Mouse (Mus musculus): Measurements from ENCODE around the gene 1700061G19Rik. TPM values are rescaled to one million over a fixed set of nuclear protein-coding genes. Genes with fewer than 3 reads are reported as not detected.
A peak's percentile ranks its signal among the peaks of the same experiment; 100 is the strongest.

Gene 1700061G19Rik
- polyA plus RNA-seq, 1 experiment from 2014 or later, result 0.40 TPM

- no peaks in the 10 kb centered on the region for H3K36me3 ChIP-seq (ENCODE audit: control insufficient read depth, insufficient read depth, low read length)
- H3K4me1 ChIP-seq (ENCODE audit: control insufficient read depth, insufficient read depth, low read length), result no peaks in the 10 kb centered on the region
- WGBS, result 88% methylated on average over 8 of the region's 8 CpGs
Observed at GRCm38 (mm10) chr17:56836336-56836735, 38.9 kb upstream of the 1700061G19Rik start.

DNA sequence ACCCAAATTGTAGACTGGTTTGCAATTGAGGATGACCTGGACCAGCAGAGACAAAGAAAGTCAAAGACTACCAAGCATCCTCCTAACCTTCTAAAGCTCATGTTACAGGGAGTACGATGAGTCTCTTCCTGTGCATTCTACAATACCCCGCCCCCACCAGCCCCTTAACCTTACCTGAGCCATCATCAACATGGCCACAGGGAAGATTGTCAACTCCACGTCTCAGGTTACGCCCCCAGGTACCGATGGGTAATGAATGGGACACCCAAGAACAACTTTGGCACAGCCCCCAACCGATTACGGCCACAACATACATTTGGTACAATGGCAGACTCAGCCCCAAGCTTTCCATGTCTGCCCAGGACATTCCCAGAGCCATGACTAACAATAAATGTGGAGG is 34.8 kb upstream of the 1700061G19Rik start:
- H3K4me3 ChIP-seq (ENCODE audit: low read depth, low read length), result no peak overlapping the region
- 85% methylated on average over 7 of the region's 7 CpGs for WGBS
- no peak overlapping the region for H3K27ac ChIP-seq (replicated peaks; ENCODE audit: low read depth, low read length)
- ATAC-seq (ENCODE audit: insufficient number of reproducible peaks, low FRiP score, low TSS enrichment, low read depth) (no peak), DNase-seq (ENCODE audit: low spot score) (no peak)
- no peaks in the 10 kb centered on the region for H3K9me3 ChIP-seq (ENCODE audit: control insufficient read depth, low read length)
- H3K4me1 ChIP-seq (ENCODE audit: control insufficient read depth, insufficient read depth, low read length), result no peaks in the 10 kb centered on the region
- no peak overlapping the region for H3K4me2 ChIP-seq (ENCODE audit: low read depth, severe bottlenecking)
- H3K36me3 ChIP-seq (ENCODE audit: control insufficient read depth, insufficient read depth, low read length), result no peaks in the 10 kb centered on the region
- no peak overlapping the region for H3K9ac ChIP-seq (ENCODE audit: low read length)
- H3K27me3 ChIP-seq (ENCODE audit: control insufficient read depth, insufficient read depth, low read length), result no peaks in the 10 kb centered on the region

More at GRCm38 (mm10) chr17:56836336-56836735, 38.9 kb upstream of the 1700061G19Rik start:
- Histone ChIP-seq H3K9me3 (ENCODE audit: control insufficient read depth, low read length) (no peaks in the 10 kb centered on the region), H3K27ac (replicated peaks; ENCODE audit: low read depth, low read length) (no peak overlapping the region), H3K27me3 (ENCODE audit: control insufficient read depth, insufficient read depth, low read length) (0 out of 2 replicates have a peak, but pooled peaks cover 2% of the 10 kb centered on the region), H3K4me2 (ENCODE audit: low read depth, severe bottlenecking) (no peak overlapping the region), H3K9ac (ENCODE audit: low read length) (no peak overlapping the region), H3K4me3 (ENCODE audit: low read depth, low read length) (no peak overlapping the region)
- ATAC-seq (ENCODE audit: insufficient number of reproducible peaks, low FRiP score, low TSS enrichment, low read depth) (no peak), DNase-seq (ENCODE audit: low spot score) (no peak)

GRCm38 (mm10) chr17:56842173-56842572 is 33.1 kb upstream of the 1700061G19Rik start:
- DNase-seq (ENCODE audit: low spot score) (no peak), ATAC-seq (ENCODE audit: insufficient number of reproducible peaks, low FRiP score, low TSS enrichment, low read depth) (no peak)
- Histone ChIP-seq H3K9ac (ENCODE audit: low read length) (no peak overlapping the region), H3K4me1 (ENCODE audit: control insufficient read depth, insufficient read depth, low read length) (no peaks in the 10 kb centered on the region), H3K4me3 (ENCODE audit: low read depth, low read length) (no peak overlapping the region), H3K36me3 (ENCODE audit: control insufficient read depth, insufficient read depth, low read length) (no peaks in the 10 kb centered on the region), H3K4me2 (ENCODE audit: low read depth, severe bottlenecking) (no peak overlapping the region), H3K27ac (replicated peaks; ENCODE audit: low read depth, low read length) (no peak overlapping the region), H3K9me3 (ENCODE audit: control insufficient read depth, low read length) (no peaks in the 10 kb centered on the region), H3K27me3 (ENCODE audit: control insufficient read depth, insufficient read depth, low read length) (no peaks in the 10 kb centered on the region)
- 80% methylated on average over 5 of the region's 5 CpGs for WGBS

DNA sequence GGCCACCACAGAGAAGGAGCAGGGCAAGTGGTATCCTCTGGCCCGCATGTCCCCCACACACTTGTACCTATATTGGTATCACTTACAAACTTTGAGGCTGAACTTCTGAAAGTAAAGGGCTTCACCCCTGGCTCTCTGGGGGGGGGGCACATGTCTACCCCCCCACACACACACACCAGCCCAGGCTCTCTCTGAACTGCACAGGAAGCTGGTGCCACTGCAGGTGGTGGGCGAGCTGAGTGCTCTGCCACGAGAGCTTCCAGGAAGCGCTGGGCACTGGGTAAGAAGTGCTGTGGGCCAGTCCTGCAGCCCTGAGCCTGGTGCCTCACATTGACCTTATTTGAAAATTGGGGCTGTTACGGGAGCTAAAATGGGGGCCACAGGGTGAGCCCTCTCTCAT is 31.6 kb upstream of the 1700061G19Rik start:
- no peaks in the 10 kb centered on the region for H3K4me1 ChIP-seq (ENCODE audit: control insufficient read depth, insufficient read depth, low read length)
- H3K27me3 ChIP-seq (ENCODE audit: control insufficient read depth, insufficient read depth, low read length), result no peaks in the 10 kb centered on the region
- H3K9ac ChIP-seq (ENCODE audit: low read length), result no peak overlapping the region
- H3K4me2 ChIP-seq (ENCODE audit: low read depth, severe bottlenecking), result no peak overlapping the region
- ATAC-seq (ENCODE audit: insufficient number of reproducible peaks, low FRiP score, low TSS enrichment, low read depth), result no peak
- H3K36me3 ChIP-seq (ENCODE audit: control insufficient read depth, insufficient read depth, low read length), result no peaks in the 10 kb centered on the region
- H3K27ac ChIP-seq (replicated peaks; ENCODE audit: low read depth, low read length), result no peak overlapping the region
- DNase-seq (ENCODE audit: low spot score), result no peak
- H3K9me3 ChIP-seq (ENCODE audit: control insufficient read depth, low read length), result no peaks in the 10 kb centered on the region
- no peak overlapping the region for H3K4me3 ChIP-seq (ENCODE audit: low read depth, low read length)
- 86% methylated on average over 5 of the region's 5 CpGs for WGBS

GRCm38 (mm10) chr17:56848785-56849184 is 26.5 kb upstream of the 1700061G19Rik start:
- Histone ChIP-seq H3K9ac (ENCODE audit: low read length) (no peak overlapping the region), H3K4me2 (ENCODE audit: low read depth, severe bottlenecking) (no peak overlapping the region), H3K36me3 (ENCODE audit: control insufficient read depth, insufficient read depth, low read length) (no peaks in the 10 kb centered on the region), H3K27me3 (ENCODE audit: control insufficient read depth, insufficient read depth, low read length) (no peaks in the 10 kb centered on the region), H3K4me1 (ENCODE audit: control insufficient read depth, insufficient read depth, low read length) (no peaks in the 10 kb centered on the region), H3K27ac (replicated peaks; ENCODE audit: low read depth, low read length) (no peak overlapping the region), H3K4me3 (ENCODE audit: low read depth, low read length) (no peak overlapping the region), H3K9me3 (ENCODE audit: control insufficient read depth, low read length) (no peaks in the 10 kb centered on the region)
- no peak for DNase-seq (ENCODE audit: low spot score)
- no peak for ATAC-seq (ENCODE audit: insufficient number of reproducible peaks, low FRiP score, low TSS enrichment, low read depth)
- 86% methylated on average over 5 of the region's 5 CpGs for WGBS

DNA sequence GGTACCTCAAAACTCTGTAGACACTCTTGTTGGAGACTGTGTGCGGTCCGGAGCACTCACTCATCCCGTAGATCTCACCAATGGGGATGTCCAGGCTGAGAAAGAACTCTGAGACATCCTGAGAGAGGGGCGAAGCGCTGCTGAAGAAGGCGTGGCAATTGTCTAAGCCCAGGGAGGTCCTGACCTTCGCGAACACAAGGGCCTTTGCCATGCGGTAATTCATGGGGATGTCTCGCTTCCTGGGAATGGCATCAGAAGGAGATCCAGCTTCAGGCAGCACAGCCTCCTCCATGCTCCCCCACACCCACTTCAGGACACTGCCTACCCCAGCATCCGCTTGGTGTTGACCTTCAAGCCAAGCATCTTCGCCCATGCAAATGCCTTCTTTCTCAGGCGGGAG is 25.6 kb upstream of the 1700061G19Rik start:
- WGBS, result 86% methylated on average over 13 of the region's 13 CpGs

GRCm38 (mm10) chr17:56851167-56851566 is 24.1 kb upstream of the 1700061G19Rik start:
- no peak overlapping the region for H3K9ac ChIP-seq (ENCODE audit: low read length)
- H3K36me3 ChIP-seq (ENCODE audit: control insufficient read depth, insufficient read depth, low read length), result no peaks in the 10 kb centered on the region
- 69% methylated on average over 3 of the region's 3 CpGs for WGBS

More for the DNA sequence above, 25.6 kb upstream of the 1700061G19Rik start:
- Histone ChIP-seq H3K4me3 (ENCODE audit: low read depth, low read length) (no peak overlapping the region), H3K4me1 (ENCODE audit: control insufficient read depth, insufficient read depth, low read length) (no peaks in the 10 kb centered on the region), H3K9ac (ENCODE audit: low read length) (no peak overlapping the region), H3K27me3 (ENCODE audit: control insufficient read depth, insufficient read depth, low read length) (no peaks in the 10 kb centered on the region), H3K27ac (replicated peaks; ENCODE audit: low read depth, low read length) (no peak overlapping the region), H3K36me3 (ENCODE audit: control insufficient read depth, insufficient read depth, low read length) (no peaks in the 10 kb centered on the region), H3K4me2 (ENCODE audit: low read depth, severe bottlenecking) (no peak overlapping the region), H3K9me3 (ENCODE audit: control insufficient read depth, low read length) (no peaks in the 10 kb centered on the region)
- DNase-seq (ENCODE audit: low spot score), result no peak
- ATAC-seq (ENCODE audit: insufficient number of reproducible peaks, low FRiP score, low TSS enrichment, low read depth), result no peak

DNA sequence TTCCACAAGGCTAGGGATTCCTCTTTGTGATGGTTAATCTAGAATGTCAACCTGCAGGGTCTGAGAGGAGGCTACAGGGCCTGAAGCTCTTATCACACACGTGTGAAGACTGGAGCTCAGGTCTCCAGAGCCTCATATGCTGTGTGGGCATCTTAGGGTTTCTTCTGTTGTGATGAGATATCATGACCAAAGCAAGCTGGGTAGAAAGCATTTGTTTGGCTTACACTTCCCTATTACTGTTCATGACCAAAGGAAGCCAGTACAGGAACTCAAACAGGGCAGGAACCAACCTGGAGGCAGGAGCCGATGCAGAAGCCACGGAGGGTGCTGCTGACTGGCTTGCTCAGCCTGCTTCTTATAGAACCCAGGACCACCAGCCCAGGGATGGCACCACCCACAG is 19.9 kb upstream of the 1700061G19Rik start:
- Histone ChIP-seq H3K27me3 (ENCODE audit: control insufficient read depth, insufficient read depth, low read length) (no peaks in the 10 kb centered on the region), H3K9ac (ENCODE audit: low read length) (no peak overlapping the region), H3K9me3 (ENCODE audit: control insufficient read depth, low read length) (no peaks in the 10 kb centered on the region), H3K36me3 (ENCODE audit: control insufficient read depth, insufficient read depth, low read length) (no peaks in the 10 kb centered on the region), H3K4me1 (ENCODE audit: control insufficient read depth, insufficient read depth, low read length) (no peaks in the 10 kb centered on the region), H3K27ac (replicated peaks; ENCODE audit: low read depth, low read length) (no peak overlapping the region), H3K4me2 (ENCODE audit: low read depth, severe bottlenecking) (no peak overlapping the region), H3K4me3 (ENCODE audit: low read depth, low read length) (no peak overlapping the region)
- WGBS, result 88% methylated on average over 3 of the region's 3 CpGs
- DNase-seq (ENCODE audit: low spot score) (no peak), ATAC-seq (ENCODE audit: insufficient number of reproducible peaks, low FRiP score, low TSS enrichment, low read depth) (no peak)

More at GRCm38 (mm10) chr17:56851167-56851566, 24.1 kb upstream of the 1700061G19Rik start:
- Histone ChIP-seq H3K4me3 (ENCODE audit: low read depth, low read length) (no peak overlapping the region), H3K27ac (replicated peaks; ENCODE audit: low read depth, low read length) (no peak overlapping the region), H3K4me1 (ENCODE audit: control insufficient read depth, insufficient read depth, low read length) (no peaks in the 10 kb centered on the region), H3K4me2 (ENCODE audit: low read depth, severe bottlenecking) (no peak overlapping the region), H3K27me3 (ENCODE audit: control insufficient read depth, insufficient read depth, low read length) (no peaks in the 10 kb centered on the region), H3K9me3 (ENCODE audit: control insufficient read depth, low read length) (no peaks in the 10 kb centered on the region)
- DNase-seq (ENCODE audit: low spot score) (no peak), ATAC-seq (ENCODE audit: insufficient number of reproducible peaks, low FRiP score, low TSS enrichment, low read depth) (no peak)

DNA sequence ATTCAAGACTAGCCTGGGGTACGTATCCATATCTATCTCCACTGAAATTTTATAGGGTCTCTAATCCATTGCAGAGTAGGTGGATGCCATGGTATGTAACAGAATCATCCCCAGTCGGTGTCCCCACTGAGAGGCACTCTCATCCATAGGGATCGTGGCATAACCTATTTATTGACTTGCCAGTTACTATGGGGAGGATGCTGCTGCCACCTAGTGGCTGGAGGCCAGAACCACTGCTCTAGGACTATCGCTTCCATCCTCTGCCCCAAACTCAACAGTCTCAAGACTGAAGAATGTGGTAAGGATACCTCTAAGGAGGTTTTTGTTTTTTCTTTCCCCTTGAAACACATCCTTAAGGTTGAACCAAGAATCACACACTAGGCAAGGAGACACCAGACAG is 17.1 kb upstream of the 1700061G19Rik start:
- Histone ChIP-seq H3K4me1 (ENCODE audit: control insufficient read depth, insufficient read depth, low read length) (no peaks in the 10 kb centered on the region), H3K36me3 (ENCODE audit: control insufficient read depth, insufficient read depth, low read length) (no peaks in the 10 kb centered on the region), H3K4me3 (ENCODE audit: low read depth, low read length) (no peak overlapping the region), H3K9me3 (ENCODE audit: control insufficient read depth, low read length) (no peaks in the 10 kb centered on the region), H3K9ac (ENCODE audit: low read length) (no peak overlapping the region), H3K27ac (replicated peaks; ENCODE audit: low read depth, low read length) (no peak overlapping the region), H3K27me3 (ENCODE audit: control insufficient read depth, insufficient read depth, low read length) (no peaks in the 10 kb centered on the region), H3K4me2 (ENCODE audit: low read depth, severe bottlenecking) (no peak overlapping the region)
- DNase-seq (ENCODE audit: low spot score) (peak; percentile 77), ATAC-seq (ENCODE audit: insufficient number of reproducible peaks, low FRiP score, low TSS enrichment, low read depth) (no peak)
- WGBS, result 61% methylated on average over 4 of the region's 4 CpGs

Data from limb, embryonic 11.5 days (tissue).